Mouse (Mus musculus): ENCODE data around the gene Ppp1r26. TPM values are rescaled to one million over a fixed set of nuclear protein-coding genes. Genes with fewer than 3 reads are reported as not detected.
A peak's percentile ranks its signal among the peaks of the same experiment; 100 is the strongest.

Gene Ppp1r26
- polyA plus RNA-seq, 1 experiment from 2014 or later = 6.2 TPM

DNA sequence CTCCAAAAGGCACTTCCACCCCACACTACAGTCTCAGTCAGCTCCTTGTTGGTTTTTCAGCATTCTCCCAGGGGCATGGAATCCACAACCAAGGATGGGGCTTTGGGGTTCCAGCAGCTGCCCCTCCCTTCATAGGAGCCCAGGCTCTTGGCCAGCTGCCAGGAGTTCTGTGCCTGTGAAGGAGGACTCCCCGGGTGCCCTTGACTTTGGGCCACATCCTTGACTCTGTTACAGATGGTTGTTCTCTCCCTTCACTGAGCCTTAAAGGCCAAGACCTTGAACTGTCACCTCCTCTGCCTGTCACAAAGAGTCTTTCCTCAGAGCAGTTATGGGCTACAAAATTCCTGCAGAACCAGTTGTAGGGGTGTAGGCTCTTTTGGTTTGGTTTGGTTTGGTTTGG lies 13.8 kb upstream of the Ppp1r26 start:
- 5% methylated on average over 1 of the region's 1 CpGs for WGBS
- Histone ChIP-seq H3K27me3 (ENCODE audit: control insufficient read depth, insufficient read depth, low read length) (no peaks in the 10 kb centered on the region), H3K4me1 (ENCODE audit: control insufficient read depth, insufficient read depth, low read length) (no peaks in the 10 kb centered on the region), H3K4me2 (replicated peaks; ENCODE audit: low read depth, low read length) (no peak overlapping the region), H3K9me3 (ENCODE audit: control insufficient read depth, low read length) (no peaks in the 10 kb centered on the region), H3K27ac (ENCODE audit: low read depth, low read length) (no peak overlapping the region), H3K36me3 (ENCODE audit: control insufficient read depth, insufficient read depth, low read length) (no peaks in the 10 kb centered on the region), H3K9ac (ENCODE audit: low read depth, low read length) (peak overlapping the region; percentile 1; the same call in 1 of the 2 replicates), H3K4me3 (ENCODE audit: low read length) (no peak overlapping the region)
- ATAC-seq (ENCODE audit: low FRiP score, low TSS enrichment) = no peak

DNA sequence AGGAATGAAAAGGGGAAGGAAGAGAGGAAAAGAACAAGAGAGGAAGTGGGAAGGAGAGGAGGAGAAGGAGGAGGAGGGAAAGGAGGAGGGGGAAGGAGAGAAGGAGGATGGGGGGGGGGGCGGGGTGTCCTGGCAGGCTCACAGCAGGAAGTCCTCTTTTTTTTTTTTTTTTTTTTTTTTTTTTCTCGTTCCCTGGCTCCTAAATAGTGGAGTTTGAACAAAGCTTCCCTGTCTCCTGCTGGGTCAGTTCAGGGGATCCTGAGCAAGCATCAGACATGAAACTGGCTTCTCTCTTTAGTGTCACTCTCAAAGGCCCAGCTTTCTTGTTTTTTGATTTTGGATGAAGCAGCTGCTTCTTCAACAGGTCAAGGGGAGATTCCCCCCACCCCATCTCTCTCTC lies 13.1 kb upstream of the Ppp1r26 start:
- Histone ChIP-seq H3K27ac (ENCODE audit: low read depth, low read length) (no peak overlapping the region), H3K36me3 (ENCODE audit: control insufficient read depth, insufficient read depth, low read length) (no peaks in the 10 kb centered on the region), H3K4me2 (replicated peaks; ENCODE audit: low read depth, low read length) (no peak overlapping the region), H3K9me3 (ENCODE audit: control insufficient read depth, low read length) (no peaks in the 10 kb centered on the region), H3K4me3 (ENCODE audit: low read length) (no peak overlapping the region), H3K4me1 (ENCODE audit: control insufficient read depth, insufficient read depth, low read length) (no peaks in the 10 kb centered on the region), H3K27me3 (ENCODE audit: control insufficient read depth, insufficient read depth, low read length) (no peaks in the 10 kb centered on the region), H3K9ac (ENCODE audit: low read depth, low read length) (no peak overlapping the region)
- no CpG with 5 or more reads among the region's 2 CpGs for WGBS
- no peak for ATAC-seq (ENCODE audit: low FRiP score, low TSS enrichment)

DNA sequence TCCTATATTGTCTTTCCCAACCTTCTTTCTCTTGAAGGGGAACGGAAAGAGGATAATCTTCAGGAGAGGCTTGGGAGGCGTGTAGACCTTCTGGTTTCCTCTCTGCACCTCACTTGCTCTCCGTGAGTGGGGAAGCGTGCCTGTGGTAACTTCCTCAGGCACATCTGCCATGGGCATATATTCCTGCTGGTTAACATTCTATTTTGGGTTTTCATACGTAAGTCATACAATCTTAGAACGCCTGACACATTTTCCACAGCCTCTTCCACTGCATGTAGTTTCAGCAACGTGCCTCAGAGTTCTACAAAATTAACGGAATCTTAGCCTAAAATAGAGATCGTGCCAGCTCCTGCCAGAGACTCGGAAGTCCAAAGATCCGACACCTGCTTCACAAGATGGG lies 11.2 kb upstream of the Ppp1r26 start:
- WGBS = 93% methylated on average over 11 of the region's 11 CpGs
- no peaks in the 10 kb centered on the region for H3K9me3 ChIP-seq (ENCODE audit: control insufficient read depth, low read length)
- no peak overlapping the region for H3K4me3 ChIP-seq (ENCODE audit: low read length)
- H3K4me1 ChIP-seq (ENCODE audit: control insufficient read depth, insufficient read depth, low read length) = no peaks in the 10 kb centered on the region
- H3K27ac ChIP-seq (ENCODE audit: low read depth, low read length) = no peak overlapping the region
- H3K27me3 ChIP-seq (ENCODE audit: control insufficient read depth, insufficient read depth, low read length) = no peaks in the 10 kb centered on the region
- ATAC-seq (ENCODE audit: low FRiP score, low TSS enrichment) = no peak
- H3K36me3 ChIP-seq (ENCODE audit: control insufficient read depth, insufficient read depth, low read length) = no peaks in the 10 kb centered on the region
- H3K9ac ChIP-seq (ENCODE audit: low read depth, low read length) = no peak overlapping the region
- H3K4me2 ChIP-seq (replicated peaks; ENCODE audit: low read depth, low read length) = no peak overlapping the region

- no peak for ATAC-seq (ENCODE audit: low FRiP score, low TSS enrichment)
- WGBS = 61% methylated on average over 6 of the region's 6 CpGs
Observed at GRCm38 (mm10) chr2:28440842-28441241, 5.8 kb upstream of the Ppp1r26 start.

DNA sequence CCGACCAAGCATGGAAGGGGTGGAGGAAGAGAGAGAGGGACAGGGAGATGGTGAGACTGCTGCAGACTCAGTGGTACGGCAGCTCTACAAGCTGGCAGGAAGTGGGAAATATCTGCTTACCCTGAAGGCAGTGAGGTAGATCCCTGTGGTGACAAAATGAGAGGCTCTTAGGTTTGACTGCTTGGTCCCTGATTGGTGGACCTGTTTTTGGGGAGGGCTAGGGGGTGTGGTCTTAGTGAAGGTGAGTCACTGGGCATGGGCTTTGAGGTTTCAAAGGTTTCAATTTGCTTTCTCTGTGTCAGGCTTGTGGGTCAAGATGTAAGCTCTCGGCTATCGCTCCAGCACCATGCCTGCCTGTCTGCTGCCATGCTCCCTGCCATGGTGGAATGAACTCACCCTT lies 1.5 kb upstream of the Ppp1r26 start:
- Histone ChIP-seq H3K9me3 (ENCODE audit: control insufficient read depth, low read length) (no peaks in the 10 kb centered on the region), H3K27ac (ENCODE audit: low read depth, low read length) (no peak overlapping the region), H3K36me3 (ENCODE audit: control insufficient read depth, insufficient read depth, low read length) (no peaks in the 10 kb centered on the region), H3K4me1 (ENCODE audit: control insufficient read depth, insufficient read depth, low read length) (0 out of 2 replicates have a peak, but pooled peaks cover 2% of the 10 kb centered on the region), H3K9ac (ENCODE audit: low read depth, low read length) (no peak overlapping the region), H3K4me2 (replicated peaks; ENCODE audit: low read depth, low read length) (no peak overlapping the region), H3K4me3 (ENCODE audit: low read length) (no peak overlapping the region), H3K27me3 (ENCODE audit: control insufficient read depth, insufficient read depth, low read length) (no peaks in the 10 kb centered on the region)
- 86% methylated on average over 4 of the region's 4 CpGs for WGBS
- no peak for ATAC-seq (ENCODE audit: low FRiP score, low TSS enrichment)

More at GRCm38 (mm10) chr2:28440842-28441241, 5.8 kb upstream of the Ppp1r26 start:
- Histone ChIP-seq H3K9me3 (ENCODE audit: control insufficient read depth, low read length) (no peaks in the 10 kb centered on the region), H3K27ac (ENCODE audit: low read depth, low read length) (no peak overlapping the region), H3K4me1 (ENCODE audit: control insufficient read depth, insufficient read depth, low read length) (no peaks in the 10 kb centered on the region), H3K9ac (ENCODE audit: low read depth, low read length) (no peak overlapping the region), H3K36me3 (ENCODE audit: control insufficient read depth, insufficient read depth, low read length) (no peaks in the 10 kb centered on the region), H3K4me2 (replicated peaks; ENCODE audit: low read depth, low read length) (no peak overlapping the region), H3K4me3 (ENCODE audit: low read length) (no peak overlapping the region), H3K27me3 (ENCODE audit: control insufficient read depth, insufficient read depth, low read length) (no peaks in the 10 kb centered on the region)

DNA sequence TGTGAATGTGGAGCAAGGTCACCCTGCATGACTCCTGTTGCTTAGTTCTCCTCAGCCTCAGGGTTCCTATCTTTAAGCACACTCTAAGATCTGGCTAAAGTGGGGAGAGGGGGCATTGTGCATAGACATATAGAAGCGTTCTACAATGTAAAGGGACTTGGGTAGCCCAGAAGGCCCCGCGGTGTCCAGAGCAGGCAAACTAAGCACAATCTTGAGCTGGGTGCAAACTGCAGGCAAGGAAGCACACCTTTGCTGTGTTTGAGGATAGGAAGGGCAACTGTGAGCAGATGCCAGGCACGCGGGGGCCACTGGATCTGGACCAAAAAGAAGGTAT lies 452 bp upstream of the Ppp1r26 start:
- Histone ChIP-seq H3K4me1 (ENCODE audit: control insufficient read depth, insufficient read depth, low read length) (0 out of 2 replicates have a peak, but pooled peaks cover 2% of the 10 kb centered on the region), H3K27ac (ENCODE audit: low read depth, low read length) (peak overlapping the region; percentile 59; the same call in 1 of the 2 replicates), H3K27me3 (ENCODE audit: control insufficient read depth, insufficient read depth, low read length) (no peaks in the 10 kb centered on the region), H3K36me3 (ENCODE audit: control insufficient read depth, insufficient read depth, low read length) (peaks cover under 1% of the 10 kb centered on the region; the same call in 1 of the 2 replicates), H3K9ac (ENCODE audit: low read depth, low read length) (peak overlapping the region; percentile 85), H3K4me3 (ENCODE audit: low read length) (peak overlapping the region; percentile 73), H3K9me3 (ENCODE audit: control insufficient read depth, low read length) (no peaks in the 10 kb centered on the region), H3K4me2 (replicated peaks; ENCODE audit: low read depth, low read length) (peak overlapping the region; percentile 97)
- peak; percentile 17; the same call in 1 of the 2 replicates for ATAC-seq (ENCODE audit: low FRiP score, low TSS enrichment)
- WGBS = 8% methylated on average over 5 of the region's 5 CpGs

DNA sequence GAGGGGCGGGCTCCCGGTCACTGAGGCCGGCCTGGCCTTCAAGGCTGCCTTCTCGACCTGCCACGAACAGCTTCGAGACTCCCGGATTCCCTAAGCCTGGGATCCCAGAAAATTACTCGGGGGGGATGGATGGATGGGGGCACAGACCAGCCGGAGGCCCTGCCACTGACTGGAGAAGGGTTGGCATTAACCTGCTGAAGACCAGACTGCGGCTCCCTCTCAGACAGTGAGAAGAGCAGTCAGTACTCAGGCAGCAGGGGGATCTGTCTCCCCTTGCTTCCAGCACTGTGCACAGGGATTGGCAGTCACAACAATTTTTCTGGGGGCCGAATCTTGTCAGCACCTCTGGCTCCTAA lies 693 bp downstream of the Ppp1r26 start:
- Histone ChIP-seq H3K4me2 (replicated peaks; ENCODE audit: low read depth, low read length) (peak overlapping the region; percentile 97), H3K27me3 (ENCODE audit: control insufficient read depth, insufficient read depth, low read length) (no peaks in the 10 kb centered on the region), H3K9ac (ENCODE audit: low read depth, low read length) (peak overlapping the region; percentile 85), H3K9me3 (ENCODE audit: control insufficient read depth, low read length) (no peaks in the 10 kb centered on the region), H3K4me1 (ENCODE audit: control insufficient read depth, insufficient read depth, low read length) (0 out of 2 replicates have a peak, but pooled peaks cover 2% of the 10 kb centered on the region), H3K27ac (ENCODE audit: low read depth, low read length) (peak overlapping the region; percentile 53; the same call in 1 of the 2 replicates), H3K4me3 (ENCODE audit: low read length) (peak overlapping the region; percentile 73), H3K36me3 (ENCODE audit: control insufficient read depth, insufficient read depth, low read length) (peaks cover 6% of the 10 kb centered on the region; the same call in 1 of the 2 replicates)
- ATAC-seq (ENCODE audit: low FRiP score, low TSS enrichment) = peak; percentile 42; the same call in 1 of the 2 replicates
- WGBS = 7% methylated on average over 11 of the region's 11 CpGs

DNA sequence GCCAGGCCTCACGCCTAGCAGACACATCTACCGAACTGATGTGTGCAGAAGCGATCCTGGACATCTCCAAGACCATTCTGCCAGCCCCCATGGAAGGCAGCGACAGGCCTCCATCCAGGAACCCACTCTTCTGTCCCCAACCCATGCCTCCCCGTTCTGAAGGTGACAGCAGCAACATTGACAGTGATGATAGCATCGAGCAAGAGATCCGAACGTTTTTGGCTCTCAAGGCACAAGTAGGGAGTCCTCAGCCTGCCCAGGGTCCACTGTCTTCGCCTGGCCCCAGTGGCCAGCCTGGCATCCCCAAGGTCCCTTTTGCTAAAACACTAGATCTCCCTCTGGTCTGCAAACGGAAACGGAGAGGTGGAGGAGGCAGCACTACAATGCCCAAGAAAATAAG lies 5.1 kb downstream of the Ppp1r26 start:
- Histone ChIP-seq H3K9ac (ENCODE audit: low read depth, low read length) (no peak overlapping the region), H3K4me3 (ENCODE audit: low read length) (no peak overlapping the region), H3K27ac (ENCODE audit: low read depth, low read length) (no peak overlapping the region), H3K4me1 (ENCODE audit: control insufficient read depth, insufficient read depth, low read length) (0 out of 2 replicates have a peak, but pooled peaks cover 2% of the 10 kb centered on the region), H3K9me3 (ENCODE audit: control insufficient read depth, low read length) (no peaks in the 10 kb centered on the region), H3K27me3 (ENCODE audit: control insufficient read depth, insufficient read depth, low read length) (no peaks in the 10 kb centered on the region), H3K4me2 (replicated peaks; ENCODE audit: low read depth, low read length) (no peak overlapping the region), H3K36me3 (ENCODE audit: control insufficient read depth, insufficient read depth, low read length) (peaks cover 11% of the 10 kb centered on the region; the same call in 1 of the 2 replicates)
- no peak for ATAC-seq (ENCODE audit: low FRiP score, low TSS enrichment)
- 91% methylated on average over 11 of the region's 11 CpGs for WGBS

- no peak for ATAC-seq (ENCODE audit: low FRiP score, low TSS enrichment)
- Histone ChIP-seq H3K4me1 (ENCODE audit: control insufficient read depth, insufficient read depth, low read length) (no peaks in the 10 kb centered on the region), H3K4me2 (replicated peaks; ENCODE audit: low read depth, low read length) (no peak overlapping the region), H3K27ac (ENCODE audit: low read depth, low read length) (no peak overlapping the region), H3K9ac (ENCODE audit: low read depth, low read length) (no peak overlapping the region), H3K9me3 (ENCODE audit: control insufficient read depth, low read length) (no peaks in the 10 kb centered on the region), H3K27me3 (ENCODE audit: control insufficient read depth, insufficient read depth, low read length) (no peaks in the 10 kb centered on the region), H3K36me3 (ENCODE audit: control insufficient read depth, insufficient read depth, low read length) (peaks cover 11% of the 10 kb centered on the region; the same call in 1 of the 2 replicates), H3K4me3 (ENCODE audit: low read length) (no peak overlapping the region)
- WGBS = 90% methylated on average over 6 of the region's 6 CpGs
Observed at GRCm38 (mm10) chr2:28453539-28453938, 6.9 kb downstream of the Ppp1r26 start.

Measured in kidney, embryonic 14.5 days (tissue).